Mouse (Mus musculus): ENCODE data around the gene Frem1.

Gene Frem1

DNA sequence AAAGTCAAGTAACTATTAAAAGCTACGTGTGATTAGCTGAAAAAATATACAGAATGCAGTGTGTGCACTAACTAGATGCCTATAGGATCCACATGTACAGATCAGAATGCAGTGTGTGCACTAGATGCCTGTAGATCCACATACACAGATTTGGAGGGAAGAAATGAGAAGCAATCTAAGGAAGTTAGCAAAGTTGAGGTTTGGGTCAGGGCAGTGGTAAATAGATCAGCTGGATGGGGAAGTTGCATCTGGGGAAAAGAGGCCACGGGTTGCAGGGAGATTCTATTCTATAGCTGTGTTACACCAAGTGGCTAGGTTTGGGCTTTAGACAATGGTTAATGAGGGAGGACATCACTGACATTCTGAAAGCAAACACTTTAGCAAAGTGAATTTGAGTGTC is 133.5 kb downstream of the Frem1 start:
- DNase-seq: no peak

DNA sequence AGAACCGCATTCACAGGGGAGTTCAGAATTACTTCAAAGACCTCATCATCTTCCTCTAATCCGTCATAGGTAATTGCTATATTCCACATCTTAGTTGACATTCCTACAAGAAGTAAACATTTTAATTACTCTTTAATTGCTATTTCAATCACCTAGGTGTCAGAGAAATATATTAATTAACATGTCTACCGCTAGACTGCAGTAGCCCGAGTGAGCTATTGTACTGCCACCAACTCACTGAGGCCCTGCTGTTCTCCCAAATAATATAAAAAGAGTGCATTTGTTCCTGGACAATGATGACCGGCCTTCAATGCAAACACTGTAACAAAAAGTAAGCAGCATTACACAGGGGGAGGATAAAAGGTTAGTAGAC is 135.5 kb downstream of the Frem1 start:
- DNase-seq: no peak

DNA sequence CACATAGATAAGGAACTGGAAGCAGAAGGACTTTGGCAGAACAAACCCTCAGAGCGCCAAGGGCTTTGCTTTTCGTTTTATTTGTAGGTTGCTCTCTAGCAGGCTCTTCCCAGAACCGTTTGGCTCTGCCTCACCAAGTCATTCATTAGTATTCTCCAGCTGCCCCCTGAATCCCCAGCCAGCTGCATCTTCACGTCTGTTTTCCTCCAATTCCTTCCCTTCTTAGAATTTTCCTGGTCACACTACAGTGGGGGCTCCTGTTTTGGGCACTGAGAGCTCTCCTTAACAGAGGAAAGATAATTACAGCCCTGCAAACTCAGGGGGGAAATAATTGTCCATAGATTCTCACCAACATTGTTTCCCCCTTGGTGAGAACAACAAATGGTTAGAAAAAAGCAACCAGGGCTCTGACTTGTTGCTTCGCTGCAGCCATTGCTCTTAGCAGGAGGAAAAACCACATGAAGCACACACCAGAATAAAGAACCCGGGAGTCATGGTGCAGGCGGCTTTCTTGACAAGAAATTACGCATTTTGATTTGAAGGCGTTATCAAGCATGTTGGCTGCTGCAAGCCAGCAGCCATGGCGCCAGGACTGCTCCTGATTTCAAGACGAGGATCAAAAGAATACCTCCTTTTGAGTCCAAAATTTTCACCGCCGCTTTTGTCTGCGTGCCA is 136.0 kb downstream of the Frem1 start:
- DNase-seq: no peak

DNA sequence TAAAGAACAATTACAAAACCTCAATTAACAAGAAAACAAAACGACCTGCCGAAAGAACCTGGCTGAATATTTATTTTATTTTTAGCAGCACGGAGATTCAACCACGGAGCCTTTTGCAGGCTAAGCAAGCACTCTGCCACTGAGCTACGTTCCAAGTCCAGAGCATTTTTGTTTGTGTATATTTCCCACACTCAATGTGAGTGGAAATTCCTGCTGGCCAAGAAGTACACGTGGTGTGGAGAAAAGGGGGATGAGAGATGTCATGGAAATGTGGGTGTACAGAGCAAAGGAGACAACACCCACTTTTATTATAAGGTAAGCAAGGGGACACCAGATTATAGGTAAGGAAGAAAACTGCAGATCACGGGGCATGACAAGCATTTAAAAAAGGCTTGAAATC is 136.6 kb downstream of the Frem1 start:
- no peak for DNase-seq

DNA sequence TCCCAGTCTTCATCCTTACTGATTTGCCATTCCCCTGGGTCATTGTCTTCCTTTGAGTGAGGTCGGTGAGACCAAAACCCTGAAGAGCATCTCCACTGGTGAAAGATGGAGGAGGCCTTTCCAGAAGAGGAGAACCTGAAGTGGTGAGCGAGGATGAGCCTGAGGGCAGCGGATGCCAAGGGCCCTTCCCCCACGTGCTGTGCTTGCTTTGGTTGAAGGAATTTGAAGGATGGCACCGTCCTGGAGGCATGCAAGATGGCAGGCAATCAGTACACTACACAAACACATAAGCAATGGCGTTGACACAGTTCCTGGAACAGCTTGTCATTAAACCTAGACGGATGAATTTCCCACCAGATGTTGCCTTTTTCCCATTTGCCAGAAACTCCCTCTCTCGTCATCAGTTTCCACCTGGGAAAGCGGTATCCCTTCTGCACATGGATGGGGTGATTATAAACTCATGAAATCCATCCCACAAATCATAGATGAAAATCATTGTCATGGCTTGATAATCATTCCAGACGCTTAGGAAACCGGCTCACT is 137.5 kb downstream of the Frem1 start:
- DNase-seq: no peak

DNA sequence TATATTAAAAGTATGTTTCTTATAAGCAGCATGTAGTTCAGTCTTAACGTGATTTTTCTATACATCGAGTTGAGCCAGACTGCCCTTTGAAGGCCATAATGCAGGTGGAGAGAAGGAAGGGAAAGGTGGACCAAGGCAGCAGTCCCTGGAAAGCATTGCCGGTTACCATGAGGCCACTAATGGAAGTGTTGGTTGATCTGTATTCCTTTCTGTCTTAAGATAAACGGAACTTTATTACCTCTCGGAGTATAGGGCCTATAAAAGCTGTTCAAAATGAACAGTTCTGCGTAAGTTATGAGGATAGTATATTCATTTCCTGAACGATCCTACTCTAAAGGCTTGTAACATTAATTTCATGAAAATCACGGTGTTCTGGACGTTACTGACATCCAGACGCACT is 156.9 kb downstream of the Frem1 start:
- DNase-seq: no peak

DNA sequence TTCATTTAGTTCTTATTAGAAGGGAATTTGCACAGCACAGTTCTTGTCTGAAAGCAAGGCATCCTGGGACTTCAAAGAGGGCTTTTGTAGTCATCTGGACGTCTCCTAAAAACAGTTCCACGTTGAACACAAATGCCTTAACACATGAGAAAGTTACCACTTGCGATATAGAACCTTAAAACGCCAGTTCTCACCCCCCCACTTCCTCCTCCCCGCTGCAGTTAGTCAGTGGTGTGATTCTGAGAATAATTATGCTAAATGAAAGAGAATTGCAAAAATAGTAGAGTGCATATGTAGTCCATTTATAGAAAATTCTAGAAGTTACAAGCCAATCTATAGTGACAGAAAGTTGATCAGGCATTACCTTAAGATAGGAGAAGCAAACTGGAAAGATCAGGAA is 159.9 kb downstream of the Frem1 start:
- DNase-seq: no peak

DNA sequence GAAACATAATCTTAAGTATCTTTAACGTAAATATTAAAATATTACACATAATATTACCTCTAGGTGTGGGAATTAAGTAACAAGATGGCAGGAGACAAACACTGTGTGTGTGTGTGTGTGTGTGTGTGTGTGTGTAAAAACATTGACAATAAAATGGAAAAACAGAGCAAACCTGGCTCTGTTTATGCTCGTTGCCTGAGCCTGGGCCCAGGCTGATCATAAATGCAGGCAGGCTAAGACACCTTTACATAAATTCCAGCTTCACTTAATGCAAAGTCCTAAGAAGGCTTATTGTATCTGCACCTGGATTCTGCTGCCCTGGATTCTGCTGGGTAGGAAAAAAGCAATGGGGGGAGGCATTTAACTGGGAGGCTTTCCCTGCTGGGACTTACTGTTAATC is 160.6 kb downstream of the Frem1 start:
- no peak for DNase-seq

DNA sequence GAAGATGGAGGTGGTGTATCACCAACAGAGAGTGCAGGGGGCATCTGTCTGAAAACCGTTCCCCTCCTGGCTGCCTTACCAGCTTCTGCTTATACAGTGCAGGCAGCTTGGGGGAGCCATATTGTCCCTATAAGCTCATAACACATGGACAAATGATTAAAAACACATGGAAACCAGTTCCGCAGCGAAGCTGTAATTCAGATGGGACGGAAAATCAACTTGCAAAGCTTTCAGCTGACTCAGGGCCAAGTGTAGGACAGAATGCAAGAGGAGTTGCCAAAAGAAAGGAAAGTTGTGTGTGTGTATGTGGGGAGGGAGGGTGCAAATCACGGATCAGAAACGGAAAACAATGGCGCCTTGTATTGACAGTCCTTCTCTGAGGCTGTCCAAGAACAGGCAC is 161.1 kb downstream of the Frem1 start:
- DNase-seq: no peak

DNA sequence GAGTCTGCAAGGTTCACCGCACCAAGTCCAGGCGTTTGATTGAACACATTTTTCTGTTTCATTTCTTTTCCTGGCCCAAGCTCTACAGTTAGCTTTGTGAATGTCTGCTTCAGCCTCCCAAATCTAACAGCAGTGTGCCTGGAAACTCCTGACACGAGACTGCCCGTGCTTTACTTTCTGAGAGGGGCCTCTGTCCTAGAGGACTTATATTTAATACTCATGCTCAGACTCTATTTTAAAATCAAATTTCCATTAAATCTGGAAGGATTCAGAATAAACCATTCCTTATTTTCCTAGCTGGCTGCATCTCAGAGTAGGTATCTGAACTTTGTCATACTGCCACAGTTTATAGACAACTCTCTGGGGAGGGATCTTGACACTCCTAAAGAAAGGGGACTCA is 161.6 kb downstream of the Frem1 start:
- no peak for DNase-seq

DNA sequence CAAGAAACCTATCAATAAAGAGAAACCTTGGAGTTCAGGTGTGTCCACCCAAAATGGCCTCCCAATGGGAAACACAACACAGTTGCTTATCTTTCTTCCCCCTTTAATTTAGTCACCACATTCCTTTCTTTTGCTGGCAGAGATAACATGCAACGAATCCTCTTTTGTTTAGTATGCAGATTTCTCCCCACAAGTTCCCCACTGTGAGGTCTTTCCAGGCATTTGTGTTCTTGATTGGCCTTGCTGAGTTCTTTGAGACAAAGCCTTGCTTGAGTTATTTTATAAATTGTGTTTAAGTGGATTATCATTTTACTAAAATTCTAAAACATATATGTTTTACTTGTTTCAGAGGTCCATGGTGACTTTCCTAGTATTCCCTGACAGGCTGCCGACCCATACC is 166.0 kb downstream of the Frem1 start:
- no peak for DNase-seq

DNA sequence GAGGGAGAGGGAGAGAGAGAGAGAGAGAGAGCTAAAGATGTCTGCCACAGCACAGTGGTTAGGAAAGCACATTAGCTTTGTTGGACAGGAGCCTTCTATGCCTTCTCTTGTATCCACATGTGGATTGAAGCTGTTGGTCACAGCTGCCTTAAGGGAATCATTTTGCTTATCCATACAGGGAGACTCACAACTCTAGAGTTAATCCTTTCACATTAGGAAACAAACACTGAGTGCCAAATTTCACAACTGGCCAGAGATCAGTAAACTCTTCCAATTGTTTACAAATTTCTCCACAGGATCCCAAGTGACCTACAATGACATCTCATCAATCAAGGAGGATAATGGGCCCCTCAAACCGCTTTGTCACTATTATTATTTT is 166.6 kb downstream of the Frem1 start:
- no peak for DNase-seq

DNA sequence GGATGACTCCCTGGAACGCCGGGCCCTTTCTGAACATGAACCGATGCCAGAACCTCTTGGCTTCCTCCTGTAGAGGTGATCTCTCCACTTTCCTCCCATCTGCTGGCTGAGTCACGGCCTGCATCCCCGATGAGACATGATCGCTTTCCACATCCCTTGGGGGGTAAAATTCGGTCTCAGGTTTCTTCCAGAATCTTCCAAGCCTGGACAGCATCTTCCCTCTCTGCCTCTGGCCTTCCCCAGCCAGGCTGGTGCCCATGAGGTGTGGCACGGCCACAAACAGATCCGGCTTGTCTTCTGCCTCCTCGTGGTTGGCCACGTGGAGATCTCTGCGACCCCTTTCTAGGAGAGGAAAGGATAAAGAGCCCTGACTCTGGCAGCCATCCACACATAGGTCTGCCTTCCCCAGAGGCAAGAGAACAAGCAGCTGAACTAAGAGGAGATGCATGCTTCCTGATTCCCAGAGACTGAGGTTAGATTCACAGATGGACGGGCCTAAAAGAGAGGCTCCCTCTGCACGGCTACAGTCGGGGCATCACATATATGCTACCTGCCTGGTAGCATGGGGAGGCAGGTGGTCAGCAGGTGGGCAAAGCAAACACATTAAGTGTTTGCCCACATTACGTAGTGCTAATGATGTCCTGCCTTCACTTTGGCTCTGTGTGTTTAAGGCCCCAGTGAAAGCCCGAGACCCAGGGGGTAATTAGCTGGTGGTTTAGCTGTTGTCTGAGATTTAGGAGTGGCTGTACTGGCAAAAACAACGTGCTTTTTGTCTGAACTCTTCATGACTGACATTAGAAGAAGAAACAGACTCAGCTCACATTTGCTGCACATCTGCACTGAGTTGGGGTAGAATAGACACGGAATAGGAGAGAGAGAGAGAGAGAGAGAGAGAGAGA is 167.3 kb downstream of the Frem1 start, which contains the start of gene Cer1:
TSS of gene Cer1 (minus strand) at position 513 of the 899 bp plus-strand sequence.
- DNase-seq: no peak

DNA sequence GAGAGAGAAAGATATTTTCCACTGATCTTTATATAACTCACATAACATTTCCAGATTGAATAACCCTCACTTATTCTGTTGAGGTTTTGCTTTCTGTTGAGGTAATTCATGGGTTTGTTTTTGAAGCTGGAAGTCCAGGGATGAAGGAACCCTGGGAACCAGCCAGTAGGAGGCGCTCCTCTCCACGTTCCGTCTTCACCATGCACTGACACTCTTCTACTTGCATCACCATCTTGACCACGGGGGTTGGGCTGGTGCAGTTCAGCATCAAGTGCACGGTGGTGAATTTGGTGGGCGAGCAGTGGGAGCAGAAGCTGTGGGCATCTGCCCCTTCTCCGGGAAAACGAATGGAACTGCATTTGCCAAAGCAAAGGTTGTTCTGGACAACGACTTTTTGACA is 169.6 kb downstream of the Frem1 start:
- no peak for DNase-seq

DNA sequence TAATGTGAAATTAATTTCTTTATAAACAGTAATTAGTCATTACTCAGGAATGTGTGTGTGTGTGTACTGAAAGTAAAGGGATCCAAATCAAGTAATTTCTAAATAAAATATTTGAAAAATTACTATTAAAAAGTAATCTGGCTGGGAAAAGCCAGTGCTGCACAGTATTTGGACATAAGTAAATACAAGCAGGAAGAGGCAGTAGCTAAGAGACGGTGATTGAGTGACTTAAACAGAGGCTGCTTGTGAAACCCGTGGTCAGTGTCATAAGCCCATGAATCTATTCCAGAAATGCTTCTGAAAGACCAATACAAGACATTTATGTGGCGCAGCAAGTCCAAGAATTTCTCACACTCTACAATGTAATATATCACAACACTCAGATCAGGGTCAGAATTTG is 170.8 kb downstream of the Frem1 start:
- DNase-seq: no peak

DNA sequence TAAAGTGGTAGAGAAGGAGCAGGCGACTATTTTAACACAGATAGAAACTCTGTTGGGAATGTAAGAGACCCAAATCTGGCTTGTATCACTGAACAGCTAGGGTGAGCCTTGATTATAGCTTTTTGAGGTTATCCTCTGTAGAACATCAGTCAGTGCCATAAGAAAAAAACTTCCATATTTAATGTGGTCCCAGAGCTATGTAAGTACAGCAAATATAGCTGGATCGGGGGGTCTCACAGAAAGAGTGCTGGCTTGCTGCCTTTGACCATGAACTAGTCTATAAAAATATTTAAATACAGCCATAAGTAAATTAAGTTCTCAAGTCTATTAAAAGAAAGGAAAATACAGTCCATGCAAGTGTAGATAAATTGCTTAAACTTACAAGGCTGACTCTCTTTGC is 171.9 kb downstream of the Frem1 start:
- no peak for DNase-seq

DNA sequence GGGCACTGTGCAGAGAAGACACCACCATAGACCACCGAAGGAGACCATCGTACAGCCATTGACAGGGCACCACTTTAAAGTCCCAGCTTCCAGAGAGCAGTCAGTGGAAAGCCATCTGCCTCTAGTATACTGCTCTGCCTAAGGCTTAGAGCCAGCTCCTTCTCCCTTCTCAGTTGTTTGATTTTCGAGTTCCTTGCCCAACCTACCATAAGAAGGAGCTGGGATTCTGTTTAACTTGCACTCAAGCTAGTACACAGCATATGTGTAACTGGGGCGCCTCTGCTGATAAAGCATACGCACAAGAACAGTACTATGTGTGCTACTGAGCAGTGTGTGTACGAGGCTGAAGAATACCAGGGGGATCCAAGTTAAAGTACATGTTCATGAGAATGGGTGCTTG is 173.0 kb downstream of the Frem1 start:
- no peak for DNase-seq

DNA sequence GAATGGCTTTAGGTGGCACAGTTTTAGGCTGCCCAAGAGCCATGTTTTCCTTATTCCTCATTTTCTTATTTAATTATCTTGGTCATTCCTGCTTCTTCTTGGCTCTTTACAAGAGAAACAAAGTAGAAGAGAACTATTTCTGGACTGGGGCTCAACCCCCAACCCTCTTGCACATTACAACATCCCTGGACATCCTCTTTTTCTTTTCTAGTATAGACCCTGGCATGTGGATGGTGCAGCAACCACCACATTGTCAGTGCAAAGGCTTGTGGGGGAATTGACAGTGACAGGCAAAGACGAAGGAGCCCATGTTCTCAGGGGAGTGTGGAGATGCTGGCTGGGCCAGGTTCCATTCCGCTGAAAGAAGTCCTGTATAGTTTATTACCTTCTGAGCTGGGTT is 175.5 kb downstream of the Frem1 start:
- DNase-seq: no peak

DNA sequence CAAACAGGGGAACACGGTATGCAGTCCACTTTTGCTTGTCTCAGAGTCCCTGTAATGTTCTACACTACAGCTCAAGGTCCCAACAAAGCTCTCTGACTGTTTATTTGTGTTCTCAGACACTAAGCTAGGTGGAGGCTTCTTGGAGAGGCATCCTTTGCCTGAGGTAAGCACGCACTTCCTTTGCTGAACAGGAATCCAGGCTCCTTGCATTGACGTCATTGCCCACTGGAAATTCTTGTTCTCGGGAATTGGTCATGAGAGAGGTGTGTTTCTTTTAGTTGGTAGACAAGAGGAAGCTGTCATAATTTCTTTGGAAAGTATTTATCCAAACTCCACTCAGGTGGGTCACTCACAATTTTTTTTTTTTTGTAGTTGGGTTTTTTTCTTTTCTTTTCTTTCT is 176.6 kb downstream of the Frem1 start:
- DNase-seq: no peak

DNA sequence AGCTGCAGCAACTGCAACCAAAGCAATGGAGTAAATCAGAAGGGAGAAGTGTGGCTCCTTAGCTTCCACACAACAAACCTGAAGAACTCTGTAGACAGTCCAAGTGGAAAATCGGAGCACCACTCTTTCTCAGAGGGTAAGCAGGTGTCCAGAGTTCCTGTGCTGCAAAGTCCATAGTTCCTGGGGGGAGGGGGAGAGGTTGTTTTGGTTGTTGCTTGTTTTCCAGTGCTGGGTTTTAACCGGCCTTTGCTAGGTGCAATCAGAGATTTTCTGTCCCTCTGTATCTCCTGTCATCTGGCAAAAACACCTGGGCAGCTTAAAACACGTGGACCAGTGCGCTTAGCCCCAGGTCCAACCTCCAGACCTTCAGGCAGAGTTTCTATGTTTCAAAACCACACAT is 177.3 kb downstream of the Frem1 start:
- no peak for DNase-seq

DNA sequence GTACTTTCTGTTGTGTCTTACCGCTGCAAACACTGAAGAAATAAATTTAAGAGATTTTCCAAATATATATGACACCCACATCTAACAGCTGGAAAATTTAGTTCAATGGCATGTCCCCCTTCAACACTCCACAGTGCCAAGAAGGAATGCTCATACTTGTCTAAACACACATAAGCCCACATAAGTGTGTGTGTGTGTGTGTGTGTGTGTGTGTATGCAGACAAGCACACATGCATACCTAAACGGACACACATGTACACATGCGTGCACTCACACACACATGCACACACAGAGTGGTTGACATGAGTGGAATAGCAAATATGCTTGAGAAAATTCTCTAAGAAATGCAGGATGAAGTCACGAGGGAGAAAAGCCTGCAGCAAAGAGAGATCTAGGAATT is 179.6 kb downstream of the Frem1 start:
- DNase-seq: no peak

DNA sequence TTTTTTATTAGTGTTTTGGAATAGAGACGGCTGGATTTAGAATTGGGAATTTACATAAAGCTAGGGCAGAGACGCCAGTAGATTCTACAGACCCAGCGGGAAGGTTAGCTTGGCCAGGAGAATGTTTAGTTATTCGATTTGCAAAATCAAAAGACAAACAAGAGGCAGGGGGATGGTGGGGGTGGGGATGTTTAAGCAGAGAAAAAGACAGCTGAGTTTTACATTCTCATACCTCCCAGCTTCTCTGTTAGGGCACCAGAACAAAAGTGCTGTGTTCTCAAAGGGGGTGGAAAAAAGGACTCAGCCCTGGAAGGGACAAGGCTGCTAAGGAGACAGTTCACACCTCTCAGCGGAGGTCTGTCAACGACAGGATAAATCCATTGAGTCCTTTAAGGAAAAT is 180.0 kb downstream of the Frem1 start:
- DNase-seq: no peak

DNA sequence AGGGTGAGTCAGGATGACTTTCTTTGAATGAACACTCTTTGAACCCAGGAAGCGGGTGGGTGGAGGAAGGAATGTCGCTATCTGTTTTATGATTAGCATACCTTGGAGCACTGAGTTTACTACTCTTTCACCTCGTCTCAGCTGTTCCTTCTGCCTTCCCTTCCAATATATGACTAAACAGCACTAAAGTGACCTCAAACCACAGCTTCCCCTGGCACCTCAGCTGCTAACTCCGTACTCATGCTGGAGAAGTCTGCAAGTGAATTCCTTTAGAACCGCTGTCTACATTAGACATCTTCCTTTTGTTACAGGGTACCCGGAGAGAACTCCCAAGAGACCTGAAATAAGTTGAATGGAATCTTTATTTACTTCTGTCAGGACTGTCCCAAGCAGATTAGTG is 181.2 kb downstream of the Frem1 start:
- DNase-seq: no peak

DNA sequence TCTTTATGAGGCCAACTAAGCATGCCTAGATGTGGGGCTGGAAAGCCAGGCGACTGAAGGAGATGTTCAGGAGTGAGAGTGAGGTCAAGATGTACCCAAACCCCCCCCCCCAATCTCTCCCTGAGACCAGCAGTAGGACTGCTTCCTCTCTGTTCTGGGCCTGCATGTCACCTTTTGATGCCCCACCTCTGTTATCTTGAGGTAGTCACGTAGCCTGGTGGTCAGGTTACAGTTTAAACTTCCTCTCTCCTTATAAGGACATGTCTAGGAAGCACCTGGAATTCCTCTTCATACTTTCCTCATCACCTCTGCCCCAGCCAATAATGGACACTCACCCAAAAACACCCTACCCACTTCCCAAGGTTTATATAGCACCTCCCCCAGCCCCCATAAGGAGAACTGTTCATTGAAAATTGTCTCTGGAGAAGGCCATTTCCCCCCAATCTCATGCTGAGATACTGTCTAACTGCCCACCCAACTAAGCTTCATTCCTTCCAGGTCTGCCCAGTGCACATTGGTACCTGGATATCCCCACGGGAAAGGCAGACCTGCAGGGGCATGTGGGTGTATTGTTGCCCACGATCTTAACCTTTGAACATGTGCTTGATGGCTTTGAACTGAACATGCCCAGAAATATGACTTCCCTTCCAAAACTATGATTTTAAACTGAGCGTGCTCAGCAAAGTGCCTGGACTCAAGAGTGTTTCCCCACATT is 184.3 kb downstream of the Frem1 start:
- no peak for DNase-seq

All from B cell, adult 2 months (primary cell).